Mouse (Mus musculus): ENCODE results near the gene Luc7l. TPM values are rescaled to one million over a fixed set of nuclear protein-coding genes. Genes with fewer than 3 reads are reported as not detected.
A peak's percentile ranks its signal among the peaks of the same experiment; 100 is the strongest.

The Luc7l gene
- polyA plus RNA-seq, 1 experiment from 2014 or later, result 146 TPM

GRCm38 (mm10) chr17:26235077-26235815 is 17.4 kb upstream of the Luc7l start:
- no peak overlapping the region for H3K4me3 ChIP-seq
- ATAC-seq (ENCODE audit: low FRiP score, low read depth), result no peak
- no peak overlapping the region for H3K27ac ChIP-seq
- 51% methylated on average over 13 of the region's 13 CpGs for WGBS
- no peaks in the 10 kb centered on the region for H3K36me3 ChIP-seq
- no peaks in the 10 kb centered on the region for H3K9me3 ChIP-seq
- no peaks in the 10 kb centered on the region for H3K27me3 ChIP-seq (replicated peaks)
- no peak overlapping the region for H3K4me2 ChIP-seq (replicated peaks)
- H3K9ac ChIP-seq, result no peak overlapping the region
- peaks cover 9% of the 10 kb centered on the region for H3K4me1 ChIP-seq

GRCm38 (mm10) chr17:26237667-26238066 is 15.0 kb upstream of the Luc7l start:
- WGBS, result 85% methylated on average over 10 of the region's 10 CpGs
- H3K9me3 ChIP-seq, result no peaks in the 10 kb centered on the region
- no peaks in the 10 kb centered on the region for H3K36me3 ChIP-seq

GRCm38 (mm10) chr17:26239551-26239950 is 13.1 kb upstream of the Luc7l start:
- H3K4me1 ChIP-seq, result peaks cover 9% of the 10 kb centered on the region
- ATAC-seq (ENCODE audit: low FRiP score, low read depth), result no peak
- H3K9me3 ChIP-seq, result no peaks in the 10 kb centered on the region
- H3K9ac ChIP-seq, result no peak overlapping the region
- no peak overlapping the region for H3K4me2 ChIP-seq (replicated peaks)
- no peak overlapping the region for H3K27ac ChIP-seq
- 76% methylated on average over 2 of the region's 2 CpGs for WGBS
- H3K27me3 ChIP-seq (replicated peaks), result no peaks in the 10 kb centered on the region
- no peak overlapping the region for H3K4me3 ChIP-seq
- H3K36me3 ChIP-seq, result no peaks in the 10 kb centered on the region

More at GRCm38 (mm10) chr17:26237667-26238066, 15.0 kb upstream of the Luc7l start:
- H3K27ac ChIP-seq, result no peak overlapping the region
- H3K9ac ChIP-seq, result no peak overlapping the region
- H3K27me3 ChIP-seq (replicated peaks), result no peaks in the 10 kb centered on the region
- H3K4me3 ChIP-seq, result no peak overlapping the region
- no peak for ATAC-seq (ENCODE audit: low FRiP score, low read depth)
- H3K4me2 ChIP-seq (replicated peaks), result no peak overlapping the region
- peaks cover 9% of the 10 kb centered on the region for H3K4me1 ChIP-seq

- H3K27ac ChIP-seq, result no peak overlapping the region
- H3K4me2 ChIP-seq (replicated peaks), result no peak overlapping the region
- no peaks in the 10 kb centered on the region for H3K36me3 ChIP-seq
- no peaks in the 10 kb centered on the region for H3K9me3 ChIP-seq
- H3K27me3 ChIP-seq (replicated peaks), result no peaks in the 10 kb centered on the region
- no peak for ATAC-seq (ENCODE audit: low FRiP score, low read depth)
- H3K4me3 ChIP-seq, result no peak overlapping the region
- H3K4me1 ChIP-seq, result peaks cover 5% of the 10 kb centered on the region
- H3K9ac ChIP-seq, result no peak overlapping the region
- WGBS, result 85% methylated on average over 6 of the region's 6 CpGs
Measured at GRCm38 (mm10) chr17:26240120-26240790, 12.4 kb upstream of the Luc7l start.

GRCm38 (mm10) chr17:26240990-26241389 is 11.7 kb upstream of the Luc7l start:
- H3K36me3 ChIP-seq, result no peaks in the 10 kb centered on the region
- H3K4me3 ChIP-seq, result no peak overlapping the region
- no peak overlapping the region for H3K4me2 ChIP-seq (replicated peaks)
- no peak overlapping the region for H3K9ac ChIP-seq
- 84% methylated on average over 6 of the region's 6 CpGs for WGBS
- no peaks in the 10 kb centered on the region for H3K9me3 ChIP-seq
- H3K27ac ChIP-seq, result no peak overlapping the region
- H3K4me1 ChIP-seq, result no peaks in the 10 kb centered on the region; the same call in none of the 2 replicates
- H3K27me3 ChIP-seq (replicated peaks), result no peaks in the 10 kb centered on the region
- ATAC-seq (ENCODE audit: low FRiP score, low read depth), result no peak

- peak overlapping the region; percentile 54 for H3K9ac ChIP-seq
- ATAC-seq (ENCODE audit: low FRiP score, low read depth), result peak; percentile 87
Measured at GRCm38 (mm10) chr17:26243471-26244100, 9.1 kb upstream of the Luc7l start.

GRCm38 (mm10) chr17:26244101-26244841 is 8.4 kb upstream of the Luc7l start, which contains the start of gene Fam234a:
Gene Fam234a, minus strand, starts transcription at chr17:26244242.
- H3K4me3 ChIP-seq, result peak within 1 kb of the TSS; percentile 60
- no peaks in the 10 kb centered on the region for H3K36me3 ChIP-seq
- ATAC-seq (ENCODE audit: low FRiP score, low read depth), result peak; percentile 96
- H3K27ac ChIP-seq, result peak within 1 kb of the TSS; percentile 50; the same call in 1 of the 2 replicates
- H3K27me3 ChIP-seq (replicated peaks), result no peaks in the 10 kb centered on the region
- no peaks in the 10 kb centered on the region for H3K9me3 ChIP-seq
- peak within 1 kb of the TSS; percentile 54 for H3K9ac ChIP-seq
- WGBS, result 8% methylated on average over 33 of the region's 33 CpGs
- H3K4me2 ChIP-seq (replicated peaks), result peak within 1 kb of the TSS; percentile 73
- no peaks in the 10 kb centered on the region; the same call in 1 of the 2 replicates for H3K4me1 ChIP-seq

More at GRCm38 (mm10) chr17:26243471-26244100, 9.1 kb upstream of the Luc7l start:
- WGBS, result under 1% methylated on average over 32 of the region's 32 CpGs
- H3K4me2 ChIP-seq (replicated peaks), result peak overlapping the region; percentile 73
- H3K4me1 ChIP-seq, result no peaks in the 10 kb centered on the region; the same call in 1 of the 2 replicates
- H3K27me3 ChIP-seq (replicated peaks), result no peaks in the 10 kb centered on the region
- no peaks in the 10 kb centered on the region for H3K36me3 ChIP-seq
- H3K9me3 ChIP-seq, result no peaks in the 10 kb centered on the region
- H3K4me3 ChIP-seq, result peak overlapping the region; percentile 60
- no peak overlapping the region for H3K27ac ChIP-seq

- no peak for ATAC-seq (ENCODE audit: low FRiP score, low read depth)
- H3K27me3 ChIP-seq (replicated peaks), result no peaks in the 10 kb centered on the region
- H3K27ac ChIP-seq, result no peak overlapping the region
- H3K9me3 ChIP-seq, result no peaks in the 10 kb centered on the region
- no peak overlapping the region for H3K9ac ChIP-seq
- peaks cover 9% of the 10 kb centered on the region for H3K4me1 ChIP-seq
- peak overlapping the region; percentile 68 for H3K4me2 ChIP-seq (replicated peaks)
- H3K4me3 ChIP-seq, result peak overlapping the region; percentile 99; the same call in 1 of the 2 replicates
- WGBS, result 63% methylated on average over 4 of the region's 4 CpGs
- peaks cover 8% of the 10 kb centered on the region for H3K36me3 ChIP-seq
Measured at GRCm38 (mm10) chr17:26251886-26252538, 684 bp upstream of the Luc7l start.

- Histone ChIP-seq H3K27me3 (replicated peaks) (no peaks in the 10 kb centered on the region), H3K9ac (peak overlapping the region; percentile 95), H3K9me3 (no peaks in the 10 kb centered on the region), H3K4me1 (peaks cover 9% of the 10 kb centered on the region), H3K36me3 (peaks cover 21% of the 10 kb centered on the region), H3K4me2 (replicated peaks) (peak overlapping the region; percentile 68), H3K27ac (peak overlapping the region; percentile 91), H3K4me3 (peak overlapping the region; percentile 99)
- 1% methylated on average over 24 of the region's 24 CpGs for WGBS
- ATAC-seq (ENCODE audit: low FRiP score, low read depth), result no peak
Measured at GRCm38 (mm10) chr17:26253399-26253798, 703 bp downstream of the Luc7l start.

- no peaks in the 10 kb centered on the region for H3K9me3 ChIP-seq
- H3K4me1 ChIP-seq, result peaks cover 9% of the 10 kb centered on the region
- H3K27me3 ChIP-seq (replicated peaks), result no peaks in the 10 kb centered on the region
- peaks cover 37% of the 10 kb centered on the region for H3K36me3 ChIP-seq
- H3K4me2 ChIP-seq (replicated peaks), result no peak overlapping the region
- no peak overlapping the region for H3K9ac ChIP-seq
- ATAC-seq (ENCODE audit: low FRiP score, low read depth), result no peak
- WGBS, result 92% methylated on average over 7 of the region's 7 CpGs
- no peak overlapping the region for H3K27ac ChIP-seq
- H3K4me3 ChIP-seq, result no peak overlapping the region
Measured at GRCm38 (mm10) chr17:26255313-26255712, 2.6 kb downstream of the Luc7l start.

GRCm38 (mm10) chr17:26261826-26262225 is 9.1 kb downstream of the Luc7l start:
- no peak overlapping the region for H3K4me3 ChIP-seq
- no peak overlapping the region for H3K9ac ChIP-seq
- no peak overlapping the region for H3K4me2 ChIP-seq (replicated peaks)
- no peaks in the 10 kb centered on the region for H3K4me1 ChIP-seq
- no peaks in the 10 kb centered on the region for H3K27me3 ChIP-seq (replicated peaks)
- H3K36me3 ChIP-seq, result peaks cover 84% of the 10 kb centered on the region
- 90% methylated on average over 4 of the region's 4 CpGs for WGBS
- H3K9me3 ChIP-seq, result no peaks in the 10 kb centered on the region
- H3K27ac ChIP-seq, result no peak overlapping the region
- ATAC-seq (ENCODE audit: low FRiP score, low read depth), result no peak
